Mouse (Mus musculus) ovary, postnatal 36 days (tissue): ENCODE results near the gene Calr.
"Not testable (repeated sequence)": the region's sequence is repeated elsewhere in the genome, so short reads cannot be mapped to it uniquely, and the experiment has no call there.

ENCODE experiments used
- DNase-seq: peaks from one replicate; pipeline ENCODE4 v3.0.0; 2022; ENCODE audit warnings: low spot score, mixed read lengths

Calr gene

DNA sequence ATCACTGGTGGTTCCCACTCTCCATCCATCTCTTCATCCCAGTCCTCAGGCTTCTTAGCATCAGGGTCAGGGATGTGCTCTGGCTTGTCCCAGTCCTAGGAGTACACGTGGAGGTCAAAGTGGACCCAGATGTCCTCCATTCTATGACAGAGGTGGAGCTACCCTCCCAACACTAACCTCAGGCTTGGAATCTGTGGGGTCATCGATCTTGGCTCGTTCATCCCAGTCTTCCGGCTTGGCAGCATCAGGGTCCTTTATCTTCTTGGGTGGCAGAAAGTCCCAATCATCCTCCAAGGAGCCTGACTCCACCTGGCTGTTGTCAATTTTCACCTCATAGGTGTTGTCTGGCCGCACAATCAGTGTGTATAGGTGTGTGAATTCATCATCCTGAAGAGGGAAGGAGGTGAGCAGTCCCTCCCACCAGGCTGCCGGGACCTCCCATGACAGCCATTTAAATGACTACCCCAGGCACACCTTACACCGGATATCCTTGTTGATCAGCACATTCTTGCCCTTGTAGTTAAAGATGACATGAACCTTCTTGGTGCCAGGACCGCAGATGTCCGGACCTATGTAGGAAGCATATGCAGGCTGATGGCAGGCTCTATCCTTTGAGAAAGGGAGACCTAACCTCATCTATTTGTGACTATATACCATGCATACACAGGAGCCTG is 2.2 kb downstream of the Calr start:
- DNase-seq = no peak

DNA sequence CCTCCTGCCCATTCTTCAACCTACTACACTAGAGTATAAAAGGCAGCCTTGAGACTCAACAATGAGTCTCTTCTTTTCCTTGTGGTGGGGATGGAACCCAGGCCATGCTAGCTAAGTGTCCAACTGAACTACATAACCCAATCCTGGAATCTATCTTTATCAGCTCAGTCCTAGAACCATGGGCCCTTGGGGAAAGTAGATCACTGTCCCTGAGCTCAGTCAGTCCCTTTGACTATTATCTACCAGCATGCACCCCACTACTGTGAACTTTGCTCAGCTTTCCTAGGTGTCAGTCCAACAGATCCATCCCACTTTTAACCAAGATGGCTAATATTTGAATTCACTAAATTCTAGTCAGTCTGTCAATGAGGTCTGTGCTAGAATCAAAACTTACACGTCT is 5.2 kb downstream of the Calr start:
- no peak for DNase-seq

DNA sequence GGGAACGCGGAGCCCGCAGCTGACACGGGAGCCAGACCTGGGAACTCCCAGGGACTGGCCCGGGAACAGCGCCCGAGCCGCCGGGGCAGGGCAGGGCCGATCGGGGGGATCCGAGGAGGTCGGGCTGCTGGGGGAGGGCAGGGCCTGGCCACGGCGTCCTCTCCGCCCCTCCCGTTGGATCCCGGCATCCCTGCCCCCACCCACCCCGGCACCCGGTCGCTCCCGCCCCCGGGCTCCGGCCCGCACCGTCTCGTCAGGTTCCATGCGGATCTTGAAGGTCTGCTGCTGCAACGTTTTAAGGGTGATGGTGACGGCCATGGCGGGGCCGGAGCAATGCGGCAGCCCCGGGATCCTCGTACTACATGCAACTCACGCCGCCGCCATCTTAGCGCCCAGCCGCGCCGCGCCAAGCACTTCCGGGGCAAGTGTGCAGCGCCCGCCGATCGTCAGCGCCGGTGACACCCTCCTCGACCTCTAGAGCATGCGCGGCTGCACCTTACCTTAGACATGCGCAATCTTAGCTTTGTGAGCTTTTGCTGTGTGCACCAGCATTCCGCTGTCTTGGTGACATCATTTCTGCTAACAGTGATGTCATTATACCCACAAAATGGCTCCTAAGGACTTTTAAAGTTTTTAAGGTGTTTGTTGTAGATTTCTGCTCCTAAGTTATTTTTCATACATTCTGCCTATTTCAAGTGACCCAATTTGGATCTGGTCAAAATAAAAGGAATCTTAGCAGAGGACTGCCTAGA is 6.3 kb downstream of the Calr start, which contains the start of gene Rad23a:
Rad23a (minus strand) TSS at position 418 of the 752 bp plus-strand sequence.
- peak; percentile 88 for DNase-seq

DNA sequence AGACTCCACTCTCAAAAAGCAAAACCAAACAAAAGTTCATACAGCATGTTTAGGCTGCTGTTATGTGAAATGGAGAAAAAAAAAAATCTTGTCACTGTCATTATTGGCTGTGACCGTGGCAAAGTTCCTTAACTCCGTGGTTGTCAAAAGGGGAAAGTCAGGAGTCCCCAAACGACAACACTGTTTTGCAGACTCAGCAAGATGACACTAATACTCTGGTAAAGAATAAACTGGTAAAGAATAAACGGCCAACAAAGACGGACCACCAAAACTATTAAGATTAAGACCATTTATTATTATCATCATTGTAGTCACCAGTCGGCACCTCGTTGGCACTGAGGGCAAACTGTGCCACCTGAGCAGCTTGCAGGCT is 6.9 kb downstream of the Calr start:
- no peak for DNase-seq

DNA sequence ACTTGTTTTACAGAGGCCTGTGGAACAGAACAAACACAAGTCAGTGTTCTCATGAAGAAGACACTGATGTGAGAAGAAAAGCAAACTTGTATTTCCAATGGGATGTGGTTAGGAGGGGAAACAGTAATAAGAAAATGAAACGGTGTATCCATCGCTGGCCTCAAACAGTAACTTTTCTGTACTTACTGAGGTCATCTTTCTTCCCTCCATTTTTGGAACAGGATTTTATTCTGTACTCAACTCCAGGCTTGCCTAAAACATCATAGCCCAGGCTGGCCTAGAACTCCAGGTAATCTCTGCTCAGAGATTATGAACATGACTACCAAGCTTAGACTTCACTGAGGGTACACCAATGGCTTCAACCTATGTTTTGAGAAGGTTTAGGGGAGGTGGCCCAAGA is 7.3 kb downstream of the Calr start:
- no peak for DNase-seq

DNA sequence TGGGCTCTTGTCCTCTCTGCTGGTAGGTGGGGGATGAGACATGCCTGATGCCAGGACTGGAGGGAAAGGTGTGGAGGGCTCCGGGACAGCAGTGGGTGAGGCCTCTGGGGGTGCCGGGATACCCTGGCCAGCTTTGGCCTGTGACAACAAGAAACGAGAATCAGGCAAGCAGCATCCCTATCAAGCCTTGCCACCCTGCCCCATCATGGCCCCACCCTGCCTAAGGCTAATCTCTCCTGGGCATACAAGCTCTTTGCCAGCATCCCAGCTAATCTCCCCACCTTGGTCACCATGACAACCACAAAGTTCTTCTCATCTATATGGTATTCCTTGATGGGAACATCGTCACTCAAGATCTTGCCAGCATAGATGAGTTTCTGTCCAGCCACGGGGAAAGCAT is 8.2 kb downstream of the Calr start:
- DNase-seq = no peak

DNA sequence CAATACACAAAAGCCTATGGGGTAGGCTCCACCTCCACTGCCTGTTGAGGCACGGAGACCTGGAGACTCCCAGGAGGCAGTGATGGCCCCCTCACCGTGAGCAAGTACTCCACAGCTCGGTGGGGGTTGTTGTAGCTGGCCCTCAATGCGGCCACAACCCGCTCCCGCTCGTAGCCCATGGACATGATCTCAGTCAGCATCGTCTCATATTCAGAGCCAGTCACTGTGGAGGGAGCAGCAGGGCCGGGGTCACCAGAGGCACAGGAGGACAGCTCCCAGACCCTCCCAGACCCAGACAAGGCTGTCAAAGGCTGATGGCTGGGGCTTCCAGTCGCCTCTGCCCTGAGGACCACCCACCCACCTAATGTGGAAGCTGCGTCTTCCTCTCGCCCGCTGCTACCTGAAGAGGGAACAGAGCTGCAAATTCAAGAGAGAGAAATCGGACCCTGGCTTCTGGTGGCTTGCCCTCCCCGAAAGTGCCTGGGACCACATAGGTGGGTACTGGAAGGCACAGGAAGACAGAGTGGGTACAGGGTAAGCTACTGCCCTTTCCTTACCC is 8.7 kb downstream of the Calr start:
- DNase-seq = no peak

DNA sequence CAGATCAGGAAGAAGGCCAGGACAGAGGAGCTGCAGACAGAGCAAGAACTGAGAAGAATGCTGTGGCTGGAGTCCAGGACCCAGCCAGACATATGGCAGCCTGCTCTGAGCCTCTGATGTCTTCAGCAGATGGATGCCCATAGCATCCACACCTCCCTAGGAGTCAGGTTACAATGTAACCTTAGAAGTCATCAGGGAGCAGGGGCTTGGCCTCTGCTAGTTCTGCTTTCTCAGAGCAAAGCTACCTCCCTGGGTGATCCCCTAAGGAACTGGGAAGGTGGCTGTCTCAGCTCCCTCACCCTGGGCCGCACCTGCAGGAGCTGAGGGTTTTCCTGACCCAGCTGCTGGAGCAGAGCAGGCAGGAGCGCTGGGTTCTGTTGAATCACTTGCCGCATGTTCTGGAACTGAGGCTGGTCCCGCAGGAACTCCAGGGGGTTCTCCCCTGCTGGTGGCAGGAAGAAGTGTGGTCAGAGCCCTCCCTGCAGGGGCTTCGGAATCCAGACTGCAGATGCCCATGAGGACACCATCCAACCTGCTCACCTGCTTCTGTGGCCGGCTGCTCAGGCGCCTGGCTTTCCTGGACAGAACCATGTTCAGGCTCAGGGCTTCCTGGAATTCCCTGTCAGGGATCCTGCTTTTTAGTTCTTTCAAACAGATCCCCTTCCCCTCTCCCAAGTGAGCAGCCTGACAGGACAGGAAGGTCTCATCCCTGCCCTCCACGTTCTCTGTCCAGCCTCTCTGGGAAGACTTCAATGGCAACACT is 9.4 kb downstream of the Calr start:
- DNase-seq = no peak

DNA sequence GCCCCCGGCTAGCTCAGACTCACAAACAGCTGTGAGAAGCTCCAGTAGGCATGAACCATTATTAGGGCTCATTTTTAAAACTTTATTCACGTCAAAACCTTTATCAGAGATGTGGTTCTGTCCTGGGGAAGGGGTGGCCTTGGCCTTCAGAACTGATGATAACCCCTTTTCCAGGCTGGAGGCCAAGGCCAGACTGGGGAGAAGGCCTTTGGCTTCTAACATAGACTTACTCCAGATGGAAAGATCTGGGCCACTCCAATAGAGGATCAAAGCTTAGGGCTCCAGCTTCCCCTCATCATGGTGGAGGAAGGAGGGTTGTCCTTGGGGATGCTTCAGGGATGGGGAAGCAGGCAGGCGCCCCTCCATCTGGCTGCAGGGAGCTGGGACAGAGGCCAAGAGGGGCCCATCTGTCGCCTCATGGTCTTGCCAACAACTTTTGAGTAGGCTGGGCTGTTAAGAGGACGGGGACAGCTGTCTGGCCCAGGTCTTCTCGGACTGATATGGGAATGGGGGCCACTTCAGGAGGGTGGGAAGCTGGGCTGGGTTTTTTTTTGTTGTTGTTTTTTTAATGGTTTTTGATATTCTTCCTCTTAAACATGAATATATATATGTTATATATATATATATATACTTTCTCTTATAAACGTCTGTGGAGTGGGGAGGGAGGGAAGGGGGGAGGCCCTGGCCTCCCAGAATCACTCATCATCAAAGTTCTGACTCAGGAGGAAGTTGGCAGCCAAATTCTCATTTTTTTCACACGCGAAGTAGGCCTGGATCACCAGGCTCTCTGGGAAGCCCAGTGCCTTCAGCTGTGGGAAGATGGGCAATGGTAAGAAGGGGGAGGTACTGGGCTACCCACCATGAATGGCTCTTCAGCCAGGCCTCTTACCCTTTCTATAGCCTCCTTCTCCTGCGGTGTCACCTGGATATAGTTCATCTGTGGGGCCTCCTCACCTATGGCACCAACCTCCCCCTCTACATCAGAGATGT is 11.6 kb downstream of the Calr start:
- DNase-seq = no peak

DNA sequence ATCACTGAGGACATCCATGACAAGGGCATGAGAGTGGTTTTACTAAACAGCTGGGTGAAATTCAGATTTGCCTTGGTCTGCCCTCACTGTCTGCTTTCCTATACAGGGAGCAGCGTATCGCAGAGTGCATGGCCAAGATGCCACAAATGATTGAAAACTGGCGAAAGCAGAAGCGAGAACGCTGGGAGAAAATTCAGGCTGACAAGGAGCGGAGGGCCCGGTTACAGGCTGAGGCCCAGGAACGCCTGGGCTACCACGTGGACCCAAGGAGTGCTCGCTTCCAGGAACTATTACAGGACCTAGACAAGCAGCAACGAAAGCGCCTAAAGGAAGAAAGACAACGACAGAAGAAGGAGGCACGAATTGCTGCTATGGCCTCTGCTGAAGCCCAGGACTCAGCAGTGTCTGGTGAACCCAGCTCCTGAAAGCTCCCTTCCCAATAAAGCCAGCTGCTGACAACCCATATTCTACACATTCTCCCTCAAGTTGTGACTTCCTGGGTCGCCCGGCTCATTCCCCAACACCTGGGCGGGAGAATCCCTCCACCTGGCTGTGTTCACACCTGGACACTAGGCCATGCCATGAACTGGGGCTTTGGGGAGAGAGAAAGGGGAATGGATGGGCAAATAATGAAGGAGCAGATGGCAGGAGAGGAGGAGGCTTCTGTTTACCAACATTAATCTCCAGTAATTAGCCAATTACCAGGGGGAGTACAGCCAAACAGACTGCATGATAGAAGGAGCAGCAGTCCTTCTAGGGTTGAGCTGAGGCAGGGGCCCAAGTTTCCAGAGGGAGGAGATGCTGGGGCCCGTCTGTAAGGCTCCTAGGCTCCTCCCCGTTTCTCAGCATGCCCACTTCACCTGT is 12.5 kb downstream of the Calr start:
- no peak for DNase-seq

DNA sequence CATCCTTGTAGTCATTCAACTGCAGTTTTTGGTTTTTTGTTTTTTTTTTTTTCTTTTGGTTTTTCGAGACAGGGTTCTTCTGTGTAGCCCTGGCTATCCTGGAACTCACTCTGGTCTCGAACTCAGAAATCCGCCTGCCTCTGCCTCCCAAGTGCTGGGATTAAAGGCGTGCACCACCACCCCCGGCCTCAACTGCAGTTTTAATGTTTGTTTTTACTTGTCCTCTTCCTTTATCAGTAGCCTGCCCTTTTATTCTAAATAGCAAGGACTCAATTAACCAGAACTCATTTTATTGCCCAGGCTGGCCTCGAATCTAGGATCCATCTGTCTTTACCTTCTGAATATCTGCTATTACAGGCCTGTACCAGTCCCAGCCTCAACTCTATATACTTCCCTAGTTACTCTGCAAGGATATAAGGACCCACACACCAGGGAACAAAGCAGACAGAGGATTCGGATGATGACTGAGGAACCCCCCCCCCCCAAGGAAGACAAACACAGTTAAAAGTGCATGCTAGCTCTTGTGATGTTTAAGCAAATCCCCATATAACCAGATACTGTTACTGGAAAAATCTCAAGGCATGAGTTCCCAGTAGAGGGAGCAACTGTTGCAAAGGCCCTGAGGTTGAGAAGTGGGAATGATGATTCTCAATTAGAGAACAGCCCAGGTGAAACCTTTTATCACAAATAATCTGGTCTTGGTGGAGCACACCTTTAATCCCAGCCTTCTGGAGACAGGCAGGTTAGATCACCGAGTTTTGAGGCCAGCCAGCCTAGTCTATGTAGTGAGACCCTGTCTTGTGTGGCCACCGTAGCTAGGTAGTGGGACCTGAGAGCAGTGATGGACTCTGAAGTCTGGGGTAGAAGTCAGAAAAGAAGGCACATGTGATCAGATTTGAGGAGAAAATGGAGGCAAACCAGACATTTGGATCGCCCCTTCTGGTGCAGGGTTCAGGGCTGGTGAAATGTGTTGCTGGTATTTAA is 13.7 kb downstream of the Calr start:
- DNase-seq = no peak

DNA sequence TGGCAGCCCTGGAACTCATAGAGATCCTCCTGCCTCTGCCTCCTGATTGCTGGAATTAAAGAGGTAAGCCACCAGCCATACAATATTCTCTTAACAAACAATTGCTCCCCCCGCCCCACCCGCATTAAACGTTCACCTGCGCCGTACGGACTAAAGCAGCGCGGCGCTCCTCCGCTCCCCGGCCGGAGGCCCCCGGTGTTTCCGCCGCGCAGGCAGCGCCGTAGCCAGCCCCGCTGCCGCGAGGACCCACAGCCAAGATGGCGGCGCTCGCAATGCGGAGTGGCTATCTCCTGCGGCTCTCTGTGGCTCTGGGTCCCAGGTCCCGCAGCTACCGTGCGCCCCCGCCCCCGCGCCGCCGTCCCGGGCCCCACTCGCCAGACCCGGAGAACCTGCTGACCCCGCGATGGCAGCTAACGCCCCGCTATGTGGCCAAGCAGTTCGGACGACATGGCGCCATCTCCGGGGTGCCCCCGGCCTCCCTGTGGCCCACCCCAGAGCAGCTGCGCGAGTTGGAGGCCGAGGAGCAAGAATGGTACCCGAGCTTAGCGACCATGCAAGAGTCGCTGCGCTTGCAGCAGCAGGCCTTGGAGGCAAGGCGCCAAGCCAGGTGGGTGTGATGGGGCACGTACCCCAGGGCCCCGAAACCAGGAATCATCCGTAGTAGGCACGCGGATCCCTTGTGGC is 14.6 kb downstream of the Calr start:
- DNase-seq = peak; percentile 85

DNA sequence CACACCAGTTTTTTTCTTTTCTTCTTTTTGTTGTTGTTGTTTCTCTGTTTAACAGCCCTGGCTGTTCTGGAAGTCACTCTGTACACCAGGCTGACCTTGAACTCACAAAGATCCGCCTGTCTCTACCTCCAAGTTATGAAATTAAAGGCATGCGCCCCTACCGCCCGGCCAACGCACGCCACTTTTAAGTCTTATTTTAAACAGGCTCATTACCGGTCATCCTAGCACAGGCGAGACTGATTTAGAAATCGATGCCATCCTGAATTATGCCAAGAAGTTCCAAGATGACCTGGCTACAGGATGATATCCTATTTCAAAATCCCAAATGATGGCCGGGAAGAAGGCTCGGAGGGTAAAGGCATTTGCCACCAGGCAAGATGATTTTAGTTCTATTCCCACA is 15.2 kb downstream of the Calr start, which contains the start of gene Gadd45gip1:
Gadd45gip1 (plus strand) TSS at position 33 of the 400 bp plus-strand sequence.
- no peak for DNase-seq

DNA sequence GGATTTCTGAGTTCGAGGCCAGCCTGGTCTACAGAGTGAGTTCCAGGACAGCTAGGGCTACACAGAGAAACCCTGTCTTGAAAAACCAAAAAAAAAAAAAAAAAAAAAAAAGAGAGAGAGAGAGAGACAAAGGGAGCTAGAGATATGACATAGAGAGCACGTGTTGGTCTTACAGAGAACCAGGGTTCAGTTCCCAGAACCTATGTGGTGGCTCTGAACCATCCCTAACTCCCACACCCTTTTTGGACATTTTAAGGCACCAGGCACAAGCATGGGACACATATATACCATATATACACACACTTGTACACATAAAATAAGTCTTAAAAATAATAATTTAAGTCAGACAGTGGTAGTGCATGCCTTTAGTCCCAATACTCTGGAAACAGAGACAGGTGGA is 20.2 kb downstream of the Calr start:
- not testable (repeated sequence) for DNase-seq

DNA sequence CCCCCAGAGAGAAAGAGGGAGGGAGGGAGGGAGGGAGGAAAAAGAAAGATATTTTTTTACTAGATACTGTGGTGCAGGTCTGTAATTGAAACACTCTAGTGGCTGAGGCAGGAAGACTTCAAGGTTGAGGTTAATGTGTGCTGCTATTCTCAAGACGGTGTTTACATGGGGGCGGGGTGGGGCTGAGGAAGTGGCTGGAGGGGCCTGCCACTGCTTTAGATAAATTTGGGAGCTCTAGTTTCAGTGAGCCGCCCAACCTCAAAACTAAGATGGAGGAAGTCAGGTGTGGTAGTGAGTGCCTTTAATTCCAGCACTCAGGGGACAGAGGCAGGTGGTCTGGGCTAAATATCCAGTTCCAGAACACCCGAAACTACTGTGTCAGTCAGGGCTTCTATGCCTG is 21.1 kb downstream of the Calr start:
- DNase-seq = no peak

DNA sequence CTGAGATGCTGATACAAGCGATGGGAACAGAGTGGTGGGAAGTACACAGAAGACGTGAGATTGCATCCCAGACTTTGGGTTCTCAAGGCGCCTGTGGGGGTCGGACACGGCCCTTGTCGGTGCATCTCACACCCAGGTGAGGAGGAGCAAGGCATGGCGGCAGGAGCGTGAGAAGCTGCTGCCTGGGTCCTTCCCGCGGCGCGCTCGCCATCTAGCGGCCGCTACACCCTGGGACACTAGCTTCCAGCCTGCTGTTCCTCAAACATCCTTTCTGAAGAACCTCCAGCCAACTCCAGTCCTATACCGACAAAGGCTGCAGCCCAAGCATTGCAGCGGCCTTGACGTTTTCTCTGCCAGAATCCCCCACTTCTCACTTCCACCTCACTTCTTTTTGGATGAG is 23.1 kb downstream of the Calr start:
- peak; percentile 67 for DNase-seq

DNA sequence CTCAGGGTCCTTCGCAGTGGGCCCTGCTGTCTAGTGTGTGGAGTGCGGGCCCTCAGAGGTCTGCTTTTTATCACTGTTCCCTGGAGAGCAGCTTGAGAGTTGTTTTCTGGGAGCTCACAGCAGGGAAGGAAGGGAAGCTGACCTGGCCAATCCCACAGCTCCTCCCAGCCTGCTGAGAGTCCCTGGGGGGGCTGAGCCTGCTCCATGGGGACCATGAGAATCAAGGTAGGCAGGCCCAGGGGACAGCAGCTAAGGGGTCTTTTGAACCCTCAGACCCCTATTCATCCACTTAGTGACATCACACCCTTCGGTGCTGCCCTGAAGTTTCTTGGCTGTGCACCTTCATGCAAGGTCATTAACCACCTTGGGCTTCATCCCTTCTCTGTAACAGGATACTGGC is 24.0 kb downstream of the Calr start, which contains the start of gene Dand5:
Dand5 (minus strand) TSS at position 101 of the 400 bp plus-strand sequence.
- DNase-seq = no peak

DNA sequence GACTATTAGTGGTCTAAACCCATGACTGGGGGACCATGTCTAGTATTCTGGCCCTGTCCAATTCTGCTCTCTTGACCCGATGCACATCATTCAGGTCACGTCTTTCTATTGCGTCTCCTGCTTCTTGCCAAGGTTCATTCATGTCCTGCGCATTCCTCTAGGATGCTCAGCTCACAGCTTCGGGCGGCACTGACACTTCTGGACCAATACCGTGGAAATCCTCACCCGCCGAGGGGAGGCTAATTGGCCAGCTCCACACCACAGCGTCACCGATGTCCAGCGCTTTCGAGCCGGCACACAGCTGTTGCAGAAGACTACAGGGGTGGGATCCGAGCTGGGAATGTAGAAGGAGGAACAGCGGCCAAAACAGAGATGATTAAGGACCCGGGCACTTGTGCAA is 30.6 kb downstream of the Calr start:
- no peak for DNase-seq
